Mouse (Mus musculus) mouse embryonic stem cell (cell line): Measurements from ENCODE around the gene Gtse1.

Source experiments
- in situ Hi-C, 2 experiments: fragments of 300-500 bp; cut with MboI; formaldehyde crosslinking; loops; 1 replicate in 1 of 2; 3 replicates in 1 of 2; pipeline ENCODE4 v1.14.3; 2019 to 2020; ENCODE audit warnings: low sequenced_read_pairs in 2 of 2, low pct_unique_long_range_greater_than_20kb in 1 of 2, mixed read lengths in 1 of 2; ENCODE audit not compliant: unreplicated experiment in 1 of 2

The Gtse1 gene

DNA sequence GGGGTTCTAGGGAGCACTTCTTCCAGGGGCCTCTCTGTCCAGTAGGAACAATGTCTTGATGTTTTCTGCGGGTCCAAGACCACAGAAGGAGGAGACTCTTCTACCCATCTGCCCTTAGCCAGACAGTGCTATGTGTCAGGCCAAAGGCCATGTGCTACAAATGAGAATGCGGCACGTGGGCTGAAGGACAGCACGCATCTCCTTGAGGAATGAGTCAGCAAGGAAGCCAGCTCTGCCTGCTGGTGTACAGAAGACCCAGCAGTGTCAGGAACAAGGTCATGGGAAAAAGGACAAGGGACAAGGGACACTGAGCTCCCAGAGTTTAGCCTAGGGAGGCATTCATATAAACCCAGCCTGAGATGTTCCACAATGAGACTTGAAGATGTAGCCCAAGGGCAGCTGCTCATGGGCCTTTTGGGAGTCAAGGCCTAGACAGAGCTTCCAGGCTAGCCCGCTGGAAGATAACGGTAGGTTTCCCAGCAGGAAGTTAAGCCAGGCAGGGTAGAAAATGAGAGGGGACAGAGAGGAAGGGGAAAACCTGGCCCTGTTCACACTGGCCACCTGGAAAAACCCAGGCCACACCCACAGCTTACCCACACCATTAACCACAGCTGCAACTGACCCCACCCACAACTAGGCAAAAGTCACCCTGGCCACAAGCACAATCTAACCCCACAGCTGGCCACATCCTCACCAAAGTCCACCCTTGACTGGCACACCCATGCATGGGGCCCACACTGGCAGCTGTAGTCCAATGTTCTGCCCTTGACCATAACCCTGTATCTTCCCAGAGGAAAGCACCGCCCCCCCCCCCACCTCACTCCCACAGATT lies 49.3 kb downstream of the Gtse1 start:
- in situ Hi-C loops: loop anchor here in 1 of 2 experiments (25.0 kb wide), 1 partner anchor 228 kb away; no protein-coding TSS in a partner anchor

DNA sequence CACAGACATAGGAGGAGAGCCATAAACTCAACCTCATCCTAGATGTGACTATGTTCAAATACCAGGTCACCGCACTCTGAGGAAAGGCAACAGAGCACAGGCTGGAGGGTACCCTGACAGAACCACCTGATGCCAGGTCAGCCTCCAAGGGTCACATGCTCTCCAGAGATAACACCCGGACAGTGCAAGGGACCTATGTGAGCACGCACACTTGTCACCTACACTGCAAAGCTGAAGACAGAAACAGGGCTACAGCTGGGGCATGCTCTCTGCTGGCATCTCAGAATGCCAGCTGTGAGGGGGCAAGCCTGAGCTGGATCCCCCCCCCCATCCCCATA lies 49.9 kb downstream of the Gtse1 start:
- in situ Hi-C loops: loop anchor here in 1 of 2 experiments (25.0 kb wide), 1 partner anchor 228 kb away; no protein-coding TSS in a partner anchor

DNA sequence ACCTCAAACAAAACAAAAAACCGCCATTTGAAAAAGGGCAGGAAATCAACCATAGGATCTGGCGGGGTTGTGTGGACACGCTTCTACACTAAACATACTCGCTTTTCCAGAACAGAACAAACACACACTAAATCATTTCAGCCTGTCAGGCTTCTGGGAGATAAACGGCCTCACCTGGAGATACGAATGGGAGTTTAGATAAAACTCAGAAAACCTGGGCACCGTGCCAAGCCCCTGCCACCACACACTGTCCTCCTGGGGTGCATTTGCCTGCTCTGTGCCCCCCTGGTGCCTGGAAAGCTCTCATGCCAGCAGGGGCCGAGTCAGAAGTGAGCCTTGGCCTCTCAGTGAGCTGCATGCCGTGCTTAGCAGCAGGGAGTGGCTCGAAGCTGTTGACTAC lies 50.4 kb downstream of the Gtse1 start:
- in situ Hi-C loops: loop anchor here (5.0 to 25.0 kb wide), 3 partner anchors 127 to 227 kb away; no protein-coding TSS in a partner anchor

DNA sequence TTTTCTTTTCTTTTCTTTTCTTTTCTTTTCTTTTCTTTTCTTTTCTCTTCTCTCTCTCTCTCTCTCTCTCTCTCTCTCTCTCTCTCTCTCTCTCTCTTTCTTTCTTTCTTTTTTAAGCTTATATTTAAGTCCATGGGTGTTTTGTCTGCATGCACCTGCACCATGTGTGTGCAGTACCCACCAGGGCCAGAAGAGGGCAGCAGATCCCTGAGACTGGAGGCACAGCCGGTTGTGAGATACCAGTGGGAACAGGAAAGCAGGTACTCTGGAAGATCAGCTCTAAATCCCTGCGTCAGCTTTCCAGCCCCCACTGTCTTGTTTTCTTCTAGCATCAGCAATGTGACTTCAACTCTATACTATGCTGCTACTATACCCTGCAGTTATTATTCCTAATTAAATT lies 54.1 kb downstream of the Gtse1 start:
- in situ Hi-C loops: loop anchor here (5.0 to 25.0 kb wide), 3 partner anchors 124 to 224 kb away; no protein-coding TSS in a partner anchor

DNA sequence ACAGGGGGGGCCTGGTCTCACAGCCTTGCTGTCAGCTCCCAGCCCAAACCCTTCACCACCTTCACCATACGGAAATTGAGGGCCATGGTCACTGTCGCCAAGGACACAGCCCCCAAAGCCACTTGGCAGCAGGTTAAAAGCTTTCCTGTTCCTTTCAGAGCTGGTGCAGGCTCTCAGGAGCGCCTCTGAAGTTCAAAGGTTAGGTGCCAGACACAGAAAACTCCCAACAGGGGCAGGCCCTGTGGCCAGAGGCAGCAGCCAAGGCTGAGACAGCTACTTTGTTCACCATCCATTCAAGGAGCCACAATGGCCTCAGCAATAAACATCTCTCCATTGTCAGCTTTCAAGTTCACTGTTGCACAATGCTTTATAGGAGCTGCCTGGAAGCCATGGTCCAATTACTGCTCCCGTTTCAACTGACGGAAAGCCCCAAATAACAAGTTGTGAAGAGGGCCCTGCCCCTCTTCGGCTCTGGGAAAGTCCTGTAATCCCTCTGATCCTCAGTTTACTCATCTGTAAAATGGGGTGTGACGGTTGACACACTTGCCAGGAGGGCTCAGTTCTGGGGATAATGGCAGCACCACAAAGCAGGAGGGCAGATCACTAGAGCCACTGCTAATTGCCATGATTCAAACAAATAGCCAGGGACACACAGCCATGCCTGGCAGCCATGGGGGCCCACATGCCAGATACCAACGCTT lies 59.8 kb downstream of the Gtse1 start:
- in situ Hi-C loops: loop anchor here in 1 of 2 experiments (25.0 kb wide), 1 partner anchor 218 kb away; no protein-coding TSS in a partner anchor

DNA sequence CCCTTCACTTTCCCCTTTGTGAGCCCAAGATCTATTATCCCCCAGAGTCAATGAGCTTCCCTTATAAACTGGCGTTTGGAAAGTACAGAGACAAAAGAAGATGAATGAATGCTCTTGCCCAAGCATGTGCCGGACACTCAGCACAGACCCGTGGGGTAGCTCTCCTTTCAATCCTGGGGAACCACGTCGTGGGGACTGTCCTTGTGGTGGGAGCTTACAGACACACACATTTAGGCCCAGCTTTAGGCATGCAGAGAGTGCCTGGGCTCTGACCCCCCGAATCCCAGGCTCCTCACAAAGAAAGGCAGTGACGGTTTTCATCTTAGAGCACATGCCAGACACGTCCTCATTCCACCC lies 60.3 kb downstream of the Gtse1 start:
- in situ Hi-C loops: loop anchor here in 1 of 2 experiments (25.0 kb wide), 1 partner anchor 217 kb away; no protein-coding TSS in a partner anchor

DNA sequence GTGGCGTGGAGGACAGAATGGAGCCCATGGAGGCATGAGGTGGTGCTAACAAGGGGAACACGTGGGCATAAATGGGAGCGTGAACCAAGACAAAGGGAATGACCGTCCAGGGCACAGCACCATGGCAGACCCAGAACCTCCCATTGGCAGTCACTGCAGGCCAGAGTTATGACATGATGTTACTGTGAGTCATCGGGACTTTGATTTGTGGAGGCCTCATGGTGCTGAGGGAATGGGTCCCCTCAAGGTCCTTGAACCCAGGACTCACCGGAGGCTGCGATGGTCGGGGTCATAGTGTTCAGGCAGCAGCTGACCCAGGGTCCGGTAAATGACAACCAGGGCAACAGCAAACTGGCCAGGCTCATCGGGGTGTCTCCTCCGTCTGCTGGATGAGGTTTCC lies 62.3 kb downstream of the Gtse1 start:
- in situ Hi-C loops: loop anchor here in 1 of 2 experiments (25.0 kb wide), 1 partner anchor 215 kb away; no protein-coding TSS in a partner anchor
